Mouse (Mus musculus) thymus, adult 2 months (tissue): ENCODE measurements at regions not wholly inside any gene's neighbourhood (a gene's known extent, or its start where the extent isn't known, plus 50 kb on each side); places are given as distances from the start of the nearest gene placed in this dataset.

Experiments
- CTCF ChIP-seq: fragments of 200-500 bp; IDR thresholded peaks from 2 replicates; pipeline ENCODE4 v1.5.1; 2012; ENCODE audit warnings: mild to moderate bottlenecking, control low read depth, low read length, moderate library complexity, borderline replicate concordance; ENCODE audit not compliant: control insufficient read depth, poor library complexity, insufficient read depth; ENCODE audit errors: extremely low read depth
- POLR2A ChIP-seq: fragments of 200-500 bp; IDR thresholded peaks from 2 replicates; pipeline ENCODE4 v1.6.1; 2012; ENCODE audit warnings: mild to moderate bottlenecking, low read length, control low read depth, moderate library complexity; ENCODE audit not compliant: control insufficient read depth, poor library complexity, insufficient read depth; ENCODE audit errors: extremely low read depth

- TF ChIP-seq POLR2A (no peak), CTCF (no peak)
Observed at GRCm38 (mm10) chr17:44423471-44423985, 235.1 kb downstream of the Clic5 start.
